Mouse (Mus musculus): ENCODE measurements around the gene Rpl34. TPM values are rescaled to one million over a fixed set of nuclear protein-coding genes. Genes with fewer than 3 reads are reported as not detected.

Gene Rpl34
- polyA plus RNA-seq (2012; fragmentation: generic; extraction: Trizol) = 1,000 to 10,000 TPM; 1,536 to 2,144 TPM

GRCm38 (mm10) chr3:130730189-130730653, at the start of gene Rpl34:
Gene Rpl34, minus strand, starts transcription at chr3:130730398.

GRCm38 (mm10) chr3:130708967-130709924, 21.0 kb downstream of the Rpl34 start, which contains the start of gene Ostc:
Gene Ostc, minus strand, starts transcription at chr3:130709444.

Other genes with a start within 250 kb of the Rpl34 start
- under 1 TPM in 1 of 2 experiments, not detected in 1; 0.01 TPM for gene Etnppl, start 113.0 kb downstream of the Rpl34 start, polyA plus RNA-seq (2012; fragmentation: generic; extraction: Trizol)
- gene Ostc, start 21.0 kb downstream of the Rpl34 start, polyA plus RNA-seq (2012; fragmentation: generic; extraction: Trizol) = 100 to 1,000 TPM in 1 of 2 experiments, 10 to 100 TPM in 1; 25.5 to 149 TPM